Mouse (Mus musculus) heart, adult 2 months (tissue): ENCODE data around the gene Hormad1.

Experiments used
- CTCF ChIP-seq: fragments of 200-600 bp; IDR thresholded peaks from 2 replicates; pipeline ENCODE4 v1.8.1; 2022; ENCODE audit warnings: antibody characterized with exemption, mild to moderate bottlenecking, moderate library complexity
- POLR2A ChIP-seq: fragments of 200-500 bp; IDR thresholded peaks from 2 replicates; pipeline ENCODE4 v1.6.1; 2011; ENCODE audit warnings: mild to moderate bottlenecking, low read depth, low read length, control low read depth; ENCODE audit not compliant: insufficient read depth

- TF ChIP-seq CTCF (no peak), POLR2A (no peak)
These were observed 9.3 kb upstream of the Hormad1 start for GRCm38 (mm10) chr3:95550176-95550575.
